Mouse (Mus musculus) hindbrain, embryonic 13.5 days (tissue): ENCODE measurements at regions not wholly inside any gene's neighbourhood (a gene's known extent, or its start where the extent isn't known, plus 50 kb on each side); places are given as distances from the start of the nearest gene placed in this dataset.
A peak's percentile ranks its signal among the peaks of the same experiment; 100 is the strongest.

Source experiments
- ATAC-seq: fragments of 200-750 bp; cut with Nextera tagmentation; 2 replicates; pipeline ENCODE4 v1.8.0; 2017; ENCODE audit warnings: moderate TSS enrichment; ENCODE audit not compliant: low FRiP score
- H3K27ac ChIP-seq: fragments of 300-500 bp; sonication (generic); 2 replicates; pipeline ENCODE4 v1.5.1; 2015; ENCODE audit warnings: inconsistent platforms, mild to moderate bottlenecking, moderate library complexity
- H3K27me3 ChIP-seq: fragments of 300-500 bp; sonication (generic); 2 replicates; pipeline ENCODE4 v1.6.1; 2015; ENCODE audit warnings: mild to moderate bottlenecking, inconsistent platforms
- H3K36me3 ChIP-seq: fragments of 300-500 bp; sonication (generic); 2 replicates; pipeline ENCODE4 v1.6.1; 2015; ENCODE audit warnings: mild to moderate bottlenecking, inconsistent platforms
- H3K4me1 ChIP-seq: fragments of 300-500 bp; sonication (generic); replicated peaks from 2 replicates; pipeline ENCODE4 v1.6.1; 2015; ENCODE audit warnings: inconsistent platforms
- H3K4me2 ChIP-seq: fragments of 300-500 bp; sonication (generic); 2 replicates; pipeline ENCODE4 v1.6.1; 2015; ENCODE audit warnings: inconsistent platforms, mild to moderate bottlenecking, moderate library complexity
- H3K4me3 ChIP-seq: fragments of 300-500 bp; sonication (generic); 2 replicates; pipeline ENCODE4 v1.5.1; 2015; ENCODE audit warnings: mild to moderate bottlenecking, inconsistent platforms
- H3K9ac ChIP-seq: fragments of 300-500 bp; sonication (generic); 2 replicates; pipeline ENCODE4 v1.6.1; 2015; ENCODE audit warnings: mild to moderate bottlenecking, inconsistent platforms
- H3K9me3 ChIP-seq: fragments of 300-500 bp; sonication (generic); 2 replicates; pipeline ENCODE4 v1.6.1; 2016; ENCODE audit warnings: inconsistent platforms
- WGBS: fragments of 180-500 bp; shearing (Covaris S2); methylation state at CpG from one replicate; pipeline ENCODE4 v1.1.7; 2015; 5-methylcytosine and 5-hydroxymethylcytosine counted together

DNA sequence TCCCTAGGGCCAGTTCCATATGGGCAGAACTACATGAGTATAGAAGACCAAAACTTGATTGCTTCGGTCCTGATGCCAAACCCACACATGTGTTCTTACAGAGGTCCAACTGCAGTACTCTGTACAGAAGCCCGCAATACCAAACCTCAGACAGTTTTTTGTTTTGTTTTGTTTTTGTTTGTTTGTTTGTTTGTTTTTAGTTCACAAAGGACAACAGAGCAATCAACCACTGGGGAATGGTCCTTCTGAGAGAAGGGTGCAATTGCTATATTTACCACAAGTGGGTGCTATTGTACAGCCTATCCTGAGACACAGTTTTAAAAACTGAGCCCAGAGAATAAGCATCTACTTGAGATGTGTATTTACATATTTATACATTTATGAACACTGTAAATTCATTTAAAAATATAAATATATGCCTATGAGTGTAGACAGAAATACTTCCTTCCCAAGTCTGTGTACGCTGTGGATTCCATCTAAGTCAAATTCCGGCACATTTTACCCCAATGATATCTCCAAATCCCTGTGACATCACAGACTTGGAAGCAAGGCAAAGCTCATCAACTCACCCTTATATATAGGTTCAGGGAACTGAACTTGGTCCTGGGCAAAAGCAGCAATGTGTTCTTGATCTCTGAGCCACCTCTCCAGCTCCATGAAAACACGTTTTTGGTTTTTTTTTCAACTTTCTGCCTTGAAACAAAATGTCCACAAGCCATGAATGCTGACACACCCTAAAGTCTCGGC lies 101.3 kb upstream of the A26c2 start:
- peak; percentile 43; the same call in 1 of the 2 replicates for ATAC-seq
- 73% methylated on average over 6 of the region's 6 CpGs for WGBS

DNA sequence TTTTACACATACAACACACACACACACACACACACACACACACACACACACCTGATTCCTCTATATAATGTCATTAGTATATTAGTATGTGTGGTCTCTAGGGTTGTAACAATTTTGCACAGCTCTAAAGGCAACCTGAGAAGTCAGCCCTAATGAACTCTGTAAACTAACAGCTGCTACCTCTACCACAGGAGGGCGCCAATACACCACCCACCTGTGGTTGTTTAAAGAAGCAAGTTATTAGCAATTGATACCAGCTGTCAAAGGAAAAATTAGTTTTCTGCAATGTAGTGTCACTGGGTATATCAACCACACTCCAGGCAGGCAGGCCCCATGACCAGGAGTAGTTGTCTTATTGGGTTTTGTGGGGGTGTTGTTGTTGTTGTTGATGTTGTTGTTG lies 98.8 kb upstream of the A26c2 start:
- ATAC-seq: no peak; the same call in 1 of the 2 replicates
- Histone ChIP-seq H3K27ac (no peak overlapping the region), H3K4me1 (no peaks in the 10 kb centered on the region), H3K4me2 (no peak overlapping the region), H3K36me3 (no peaks in the 10 kb centered on the region), H3K9ac (no peak overlapping the region), H3K4me3 (no peak overlapping the region), H3K27me3 (no peaks in the 10 kb centered on the region), H3K9me3 (no peaks in the 10 kb centered on the region)
- 0% methylated on average over 1 of the region's 1 CpGs for WGBS

More for the DNA sequence above, 101.3 kb upstream of the A26c2 start:
- no peak overlapping the region for H3K27ac ChIP-seq
- no peak overlapping the region for H3K4me3 ChIP-seq
- no peak overlapping the region for H3K9ac ChIP-seq
- H3K4me2 ChIP-seq: no peak overlapping the region
- no peaks in the 10 kb centered on the region for H3K4me1 ChIP-seq
- H3K9me3 ChIP-seq: no peaks in the 10 kb centered on the region
- H3K36me3 ChIP-seq: no peaks in the 10 kb centered on the region
- H3K27me3 ChIP-seq: no peaks in the 10 kb centered on the region

DNA sequence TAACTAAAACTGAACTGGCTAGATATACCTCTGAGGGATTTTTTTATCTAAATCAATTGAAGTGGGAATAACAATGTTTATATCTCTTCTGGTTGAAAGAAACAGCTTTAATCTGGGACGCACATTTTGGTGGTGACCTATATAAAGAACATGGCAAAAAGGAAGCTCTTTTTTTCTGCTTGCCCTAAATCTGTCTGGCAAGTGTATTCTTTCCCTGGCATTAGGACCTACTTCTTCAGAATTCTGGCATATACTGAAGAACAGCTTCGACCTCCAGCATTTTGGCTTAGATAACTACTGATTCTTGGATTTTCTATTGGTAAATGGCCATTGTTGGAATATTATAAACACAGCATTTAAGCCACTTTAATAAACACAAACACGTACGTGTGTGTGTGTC lies 70.9 kb upstream of the A26c2 start:
- no peaks in the 10 kb centered on the region for H3K4me1 ChIP-seq
- 86% methylated on average over 4 of the region's 4 CpGs for WGBS
- H3K36me3 ChIP-seq: no peaks in the 10 kb centered on the region
- H3K9me3 ChIP-seq: no peaks in the 10 kb centered on the region
- no peak overlapping the region for H3K4me2 ChIP-seq
- H3K27ac ChIP-seq: no peak overlapping the region
- H3K9ac ChIP-seq: no peak overlapping the region
- H3K27me3 ChIP-seq: no peaks in the 10 kb centered on the region
- no peak for ATAC-seq
- no peak overlapping the region for H3K4me3 ChIP-seq

DNA sequence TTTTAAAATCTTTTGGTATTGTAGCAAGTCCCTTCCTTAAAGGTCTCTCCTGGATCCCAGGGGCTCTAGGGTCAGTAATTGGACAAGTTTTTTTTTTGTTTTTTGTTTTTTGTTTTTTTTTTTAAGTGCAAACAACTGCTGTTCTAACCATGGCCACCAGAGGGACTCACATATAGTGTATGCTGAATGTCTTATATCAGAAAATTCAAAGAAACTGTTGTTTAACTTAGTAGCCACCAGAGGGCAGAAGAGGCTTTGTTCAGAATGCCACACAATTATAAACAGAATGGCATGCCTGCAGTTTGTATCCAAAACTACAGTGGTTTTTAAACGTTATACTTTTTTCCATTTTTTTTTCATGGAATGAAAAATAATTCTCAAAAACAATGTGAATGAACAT lies 53.6 kb upstream of the A26c2 start:
- H3K36me3 ChIP-seq: no peaks in the 10 kb centered on the region
- no peaks in the 10 kb centered on the region for H3K9me3 ChIP-seq
- H3K4me2 ChIP-seq: no peak overlapping the region
- 23% methylated on average over 1 of the region's 1 CpGs for WGBS
- no peak overlapping the region for H3K27ac ChIP-seq
- H3K4me1 ChIP-seq: no peaks in the 10 kb centered on the region
- no peaks in the 10 kb centered on the region for H3K27me3 ChIP-seq
- peak; percentile 79; the same call in 1 of the 2 replicates for ATAC-seq
- H3K4me3 ChIP-seq: no peak overlapping the region
- H3K9ac ChIP-seq: no peak overlapping the region
